Mouse (Mus musculus) kidney, adult 2 months (tissue): ENCODE results near the gene Apod.

ENCODE experiments used
- CTCF ChIP-seq: fragments of 200-500 bp; conservative IDR thresholded peaks from 2 replicates; pipeline ENCODE4 v1.5.1; 2011; ENCODE audit warnings: low read depth, mild to moderate bottlenecking, control low read depth, low read length, moderate library complexity, mixed read lengths; ENCODE audit not compliant: insufficient read depth, insufficient read length
- POLR2A ChIP-seq: fragments of 200-500 bp; IDR thresholded peaks from one replicate; pipeline ENCODE4 v1.6.1; 2011; ENCODE audit warnings: low read depth, low read length, control low read depth

DNA sequence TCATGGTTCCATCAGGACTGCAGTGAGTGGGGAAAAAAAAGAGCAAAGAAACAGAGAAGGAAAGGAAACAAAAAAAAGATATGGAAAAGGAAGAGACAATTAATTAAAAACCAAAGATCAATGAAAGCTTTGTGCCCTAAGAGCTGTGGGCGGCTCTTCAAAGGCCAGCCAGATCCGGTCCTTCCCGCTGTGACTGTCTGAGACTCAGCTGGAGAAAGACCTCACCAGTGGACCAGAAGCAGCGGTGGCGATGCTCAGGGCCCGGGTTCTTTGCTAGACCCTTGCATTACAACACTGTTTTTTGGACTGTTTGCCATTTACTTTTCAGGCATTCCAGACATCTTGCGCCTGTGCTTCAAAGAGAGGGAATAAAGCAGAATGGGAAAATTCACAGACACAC lies 14.1 kb downstream of the Apod start:
- TF ChIP-seq POLR2A, result no peak
- TF ChIP-seq CTCF, result no peak
